Mouse (Mus musculus): ENCODE results near the gene Lce1j. TPM values are rescaled to one million over a fixed set of nuclear protein-coding genes. Genes with fewer than 3 reads are reported as not detected.
"Not testable (repeated sequence)": the region's sequence is repeated elsewhere in the genome, so short reads cannot be mapped to it uniquely, and the experiment has no call there.

Lce1j gene
- total RNA-seq (2021): not detected

DNA sequence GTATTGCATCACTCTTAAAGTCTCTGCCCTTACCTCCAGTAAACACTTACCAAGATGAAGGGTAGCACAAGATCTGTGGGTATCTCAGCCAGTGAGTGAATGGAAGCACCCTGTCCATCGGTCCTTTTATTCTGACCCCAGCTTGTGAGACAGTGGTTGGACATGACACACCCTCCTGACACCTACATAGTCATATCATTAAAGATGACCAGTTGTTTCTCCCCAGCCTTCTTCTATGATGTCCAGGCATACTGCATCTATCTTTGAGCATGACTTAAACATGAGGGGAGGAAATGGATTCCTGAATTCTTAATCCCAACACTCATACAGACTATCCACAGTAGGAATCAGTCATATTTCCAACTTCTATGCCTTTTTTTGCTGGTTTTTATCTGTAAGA lies at the start of gene Lce1j:
Gene Lce1j (minus strand): TSS at position 101 of the 400 bp plus-strand sequence.
- no peak for DNase-seq

DNA sequence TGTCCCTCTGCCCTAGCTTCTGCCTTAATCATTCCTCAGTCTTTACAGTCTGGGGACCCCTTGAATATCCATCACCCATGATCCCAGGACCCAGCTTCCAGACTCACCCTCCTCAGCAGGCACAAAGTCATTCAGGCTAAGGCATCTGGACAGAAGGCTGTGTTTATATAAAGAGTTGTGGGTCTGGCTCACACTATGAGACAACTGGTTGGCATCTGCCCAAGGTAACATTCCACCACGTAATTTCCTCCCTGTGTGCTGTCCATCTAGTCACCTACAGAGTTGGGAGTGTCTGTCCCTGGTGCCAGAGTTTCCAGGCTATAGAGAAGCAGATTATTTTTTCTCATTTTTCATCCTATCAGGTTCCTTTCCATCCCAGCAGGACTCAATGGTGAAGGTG lies 36.8 kb upstream of the Lce1j start, which contains the start of gene Kprp:
Gene Kprp (minus strand): TSS at position 140 of the 400 bp plus-strand sequence.
- DNase-seq: no peak

DNA sequence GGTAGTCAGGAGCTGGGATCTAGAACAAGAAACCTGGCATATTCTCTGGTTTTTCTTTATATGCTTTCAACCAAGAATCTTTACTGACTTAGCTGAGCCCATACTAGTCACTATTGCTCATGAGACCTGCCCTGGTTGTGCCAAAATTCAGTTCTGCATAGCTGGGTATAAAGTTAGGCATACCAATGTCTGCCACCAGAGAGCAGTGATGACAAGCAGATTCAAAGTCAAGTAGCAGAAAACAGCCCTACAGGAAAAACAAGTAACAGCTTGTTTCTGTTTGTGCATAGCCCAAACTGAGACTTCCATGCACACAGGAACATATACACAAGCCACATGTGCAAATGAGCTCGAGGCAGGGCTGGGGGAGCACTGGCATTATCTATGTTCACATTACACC lies 35.5 kb upstream of the Lce1j start:
- DNase-seq: no peak

DNA sequence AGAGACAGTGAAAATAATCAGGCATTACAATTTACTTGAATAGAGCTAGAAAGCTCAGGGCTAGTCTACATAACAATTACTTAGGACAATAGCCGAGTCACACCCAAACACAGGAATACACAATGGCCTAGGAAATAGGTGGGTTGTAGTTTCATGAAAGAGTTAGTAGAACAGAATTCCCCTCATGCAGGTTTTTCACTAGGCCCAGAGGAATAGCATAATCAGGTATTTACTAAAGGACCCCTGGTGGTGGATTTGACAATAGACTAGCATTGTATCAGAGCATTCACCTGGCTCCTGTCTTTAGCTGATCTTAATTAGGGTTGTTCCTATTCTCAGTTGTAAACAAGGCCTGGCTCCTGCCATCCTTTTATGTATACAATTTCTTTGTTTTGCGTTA lies 25.7 kb upstream of the Lce1j start:
- not testable (repeated sequence) for DNase-seq

DNA sequence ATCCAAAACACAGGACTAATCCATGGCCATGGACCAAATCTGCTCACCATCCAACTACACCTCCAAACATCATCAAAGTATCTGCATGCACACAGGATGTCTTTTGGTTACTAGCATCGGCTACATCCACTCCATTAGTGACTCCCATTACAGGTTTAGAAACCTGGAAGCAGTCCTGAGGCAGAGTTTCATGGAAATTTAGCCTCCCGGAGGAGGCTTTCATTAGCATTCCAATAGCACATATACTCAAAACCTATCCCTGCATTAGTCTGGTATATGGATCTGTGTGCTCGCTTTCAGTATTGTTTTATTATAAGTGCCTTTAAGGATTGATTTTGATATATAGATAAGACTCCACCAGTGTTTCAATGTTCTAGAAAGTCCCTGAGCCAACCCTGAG lies 25.3 kb upstream of the Lce1j start:
- no peak for DNase-seq

DNA sequence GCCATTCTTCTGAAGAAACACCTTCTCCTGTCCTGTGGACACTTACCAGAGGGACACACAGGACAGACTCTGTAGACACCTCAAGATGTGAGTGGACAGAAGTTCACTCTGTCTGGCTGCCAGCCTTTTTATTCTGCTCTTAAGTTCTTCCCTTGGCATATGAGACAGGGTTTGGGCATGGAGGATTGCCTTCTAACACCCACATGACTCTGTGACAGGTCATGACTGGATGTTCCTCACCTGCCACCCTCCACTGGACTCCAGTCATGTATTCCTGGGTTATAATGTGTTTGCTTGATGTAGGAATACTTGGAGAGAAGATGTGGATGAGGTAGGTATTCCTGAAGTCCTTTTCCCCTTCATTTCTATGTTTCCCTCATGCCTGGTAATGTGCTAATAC lies 17.5 kb upstream of the Lce1j start, which contains the start of gene Lce1k:
Gene Lce1k (minus strand): TSS at position 101 of the 400 bp plus-strand sequence.
- DNase-seq: no peak

DNA sequence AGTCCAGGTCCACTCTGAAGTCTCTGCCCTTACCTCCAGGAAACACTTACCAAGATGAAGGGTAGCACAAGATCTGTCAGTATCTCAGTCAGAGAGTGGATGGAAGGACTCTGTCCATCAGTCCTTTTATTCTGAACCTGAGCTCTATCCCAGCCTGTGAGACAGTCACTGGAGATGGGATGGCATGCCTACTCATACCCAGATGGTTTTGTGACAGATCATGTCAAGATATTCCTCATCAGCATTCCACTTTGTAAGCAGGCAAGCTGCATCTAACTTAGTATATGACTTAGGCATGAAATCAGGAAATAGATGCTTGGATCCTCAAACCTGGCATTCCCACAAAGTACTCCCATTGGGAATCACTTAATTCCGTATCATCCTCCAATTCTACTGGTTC lies 11.5 kb downstream of the Lce1j start, which contains the start of gene Lce1i:
Gene Lce1i (minus strand): TSS at position 101 of the 400 bp plus-strand sequence.
- no peak for DNase-seq

DNA sequence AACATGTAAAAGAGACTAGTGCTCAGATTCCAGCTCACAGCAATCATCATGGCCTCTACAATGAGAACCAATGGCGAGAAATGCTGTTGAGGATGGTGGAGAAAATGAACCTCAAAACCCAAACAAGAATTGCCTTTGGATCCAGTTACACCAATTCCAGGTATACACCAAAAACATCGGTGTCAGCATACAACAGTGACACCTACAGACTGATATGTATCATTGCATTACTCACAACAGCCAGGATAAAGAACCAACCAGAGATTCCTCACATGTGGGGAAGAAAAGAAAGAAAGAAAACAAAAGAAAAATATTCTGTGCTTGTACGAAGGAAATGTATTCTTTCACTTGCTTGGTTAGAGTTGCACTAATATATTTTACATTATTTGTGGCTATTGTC lies 18.7 kb downstream of the Lce1j start:
- no peak for DNase-seq

DNA sequence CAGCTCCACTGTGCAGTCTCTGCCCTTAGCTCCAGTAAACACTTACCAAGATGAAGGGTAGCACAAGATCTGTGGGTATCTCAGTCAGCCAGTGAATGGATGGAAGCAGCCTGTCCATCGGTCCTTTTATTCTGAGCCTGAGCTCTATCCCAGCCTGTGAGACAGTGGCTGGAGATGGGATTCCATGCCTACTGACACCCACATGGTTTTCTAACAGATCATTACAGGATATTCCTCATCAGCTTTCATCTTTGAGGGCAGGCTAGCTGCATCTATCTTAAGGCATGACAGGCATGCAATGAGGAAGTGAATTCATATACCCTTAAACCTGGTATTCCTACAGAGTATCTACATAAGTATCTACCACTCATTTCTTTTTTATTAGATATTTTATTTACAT lies 25.3 kb downstream of the Lce1j start, which contains the start of gene Lce1h:
Gene Lce1h (minus strand): TSS at position 101 of the 400 bp plus-strand sequence.
- no peak for DNase-seq

DNA sequence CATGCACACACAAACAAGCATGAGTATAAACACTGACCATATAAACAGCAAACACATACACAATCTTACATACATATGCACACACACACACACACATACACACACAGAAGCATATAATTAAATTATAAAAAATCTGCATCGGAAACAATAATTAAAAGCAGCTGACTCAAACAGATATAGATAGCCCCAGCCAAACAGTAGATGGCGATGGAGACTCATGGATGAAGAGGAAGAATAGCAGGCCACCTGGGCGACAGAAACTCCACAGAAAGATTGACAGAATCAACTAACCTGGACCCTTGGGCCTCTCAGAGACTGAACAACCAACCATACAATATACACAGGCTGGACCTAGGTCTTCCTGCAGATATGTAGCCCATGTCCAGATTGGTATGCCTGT lies 37.1 kb downstream of the Lce1j start:
- no peak for DNase-seq

DNA sequence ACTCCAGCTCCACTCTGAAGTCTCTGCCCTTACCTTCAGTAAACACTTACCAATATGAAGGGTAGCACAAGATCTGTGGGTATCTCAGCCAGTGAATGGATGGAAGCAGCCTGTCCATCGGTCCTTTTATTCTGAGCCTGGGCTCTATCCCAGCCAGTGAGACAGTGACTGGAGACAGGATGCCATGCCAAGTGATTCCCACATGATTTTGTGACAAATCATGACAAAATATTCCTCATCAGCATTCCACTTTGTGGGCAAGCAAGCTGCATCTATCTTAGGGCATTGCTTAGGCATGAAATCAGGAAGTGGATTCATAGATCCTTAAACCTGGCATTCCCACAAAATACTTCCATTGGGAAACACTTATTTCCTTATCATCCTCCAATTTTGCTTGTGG lies 38.1 kb downstream of the Lce1j start, which contains the start of gene Lce1g:
Gene Lce1g (minus strand): TSS at position 101 of the 400 bp plus-strand sequence.
- no peak for DNase-seq

DNA sequence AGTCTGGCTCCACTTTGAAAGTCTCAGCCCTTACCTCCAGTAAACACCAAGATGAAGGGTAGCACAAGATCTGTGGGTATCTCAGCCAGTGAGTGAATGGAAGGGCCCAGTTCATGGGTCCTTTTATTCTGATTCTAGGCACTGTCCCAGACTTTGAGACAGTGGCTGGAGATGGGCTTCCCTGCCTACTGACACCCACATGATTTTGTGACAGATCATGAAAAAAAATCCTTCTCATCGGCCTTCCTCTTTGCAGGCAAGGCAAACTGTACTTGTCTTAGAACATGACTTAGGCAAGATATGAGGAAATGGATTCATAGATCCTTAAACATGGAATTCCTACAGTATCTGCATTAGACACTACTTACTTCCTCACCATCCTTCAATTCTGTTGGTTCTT lies 51.3 kb downstream of the Lce1j start, which contains the start of gene Gm38119:
Gene Gm38119 (minus strand): TSS at position 101 of the 400 bp plus-strand sequence.
- DNase-seq: no peak

Other genes with a start within 250 kb of the Lce1j start
- not detected for gene Ivl, start 216.8 kb downstream of the Lce1j start, total RNA-seq (2021)
- not detected for gene Smcp, start 201.5 kb downstream of the Lce1j start, total RNA-seq (2021)
- not detected for gene 2210017I01Rik, start 183.0 kb downstream of the Lce1j start, total RNA-seq (2021)
- gene Lce6a, start 168.9 kb downstream of the Lce1j start, total RNA-seq (2021): not detected
- gene Lce1a1, start 142.2 kb downstream of the Lce1j start, total RNA-seq (2021): not detected
- not detected for gene Lce1b, start 133.6 kb downstream of the Lce1j start, total RNA-seq (2021)
- not detected for gene Lce1a2, start 120.2 kb downstream of the Lce1j start, total RNA-seq (2021)
- gene Lce1c, start 111.3 kb downstream of the Lce1j start, total RNA-seq (2021): not detected
- gene Lce1d, start 103.3 kb downstream of the Lce1j start, total RNA-seq (2021): not detected
- not detected for gene Lce1e, start 81.4 kb downstream of the Lce1j start, total RNA-seq (2021)
- not detected for gene Lce1f, start 70.2 kb downstream of the Lce1j start, total RNA-seq (2021)
- not detected for gene Gm38119, start 51.4 kb downstream of the Lce1j start, total RNA-seq (2021)
- gene Lce1g, start 38.2 kb downstream of the Lce1j start, total RNA-seq (2021): not detected
- not detected for gene Lce1h, start 25.4 kb downstream of the Lce1j start, total RNA-seq (2021)
- gene Lce1i, start 11.6 kb downstream of the Lce1j start, total RNA-seq (2021): not detected
- gene Lce1k, start 17.4 kb upstream of the Lce1j start, total RNA-seq (2021): not detected
- not detected for gene Kprp, start 36.7 kb upstream of the Lce1j start, total RNA-seq (2021)
- not detected for gene Lce1l, start 60.8 kb upstream of the Lce1j start, total RNA-seq (2021)
- gene 2310050C09Rik, start 79.7 kb upstream of the Lce1j start, total RNA-seq (2021): not detected
- gene Lce3a, start 135.7 kb upstream of the Lce1j start, total RNA-seq (2021): not detected
- gene Lce3b, start 142.5 kb upstream of the Lce1j start, total RNA-seq (2021): not detected
- gene Lce3c, start 154.0 kb upstream of the Lce1j start, total RNA-seq (2021): not detected
- not detected for gene Lce3d, start 166.9 kb upstream of the Lce1j start, total RNA-seq (2021)
- not detected for gene Lce3e, start 176.5 kb upstream of the Lce1j start, total RNA-seq (2021)
- gene Lce3f, start 201.7 kb upstream of the Lce1j start, total RNA-seq (2021): not detected
- gene Crct1, start 225.2 kb upstream of the Lce1j start, total RNA-seq (2021): not detected
- gene Lce1m, start 228.5 kb upstream of the Lce1j start, total RNA-seq (2021): not detected

Measured in heart, postnatal 4 days (tissue).